Mouse (Mus musculus): ENCODE measurements around the gene Itgb6. TPM values are rescaled to one million over a fixed set of nuclear protein-coding genes. Genes with fewer than 3 reads are reported as not detected.

The Itgb6 gene
- polyA plus RNA-seq, 1 experiment from 2014 or later, result 0.06 TPM

GRCm38 (mm10) chr2:60690212-60690611 lies 32.2 kb downstream of the Itgb6 start:
- H3K36me3 ChIP-seq (replicated peaks; ENCODE audit: insufficient read depth, low read length), result no peaks in the 10 kb centered on the region
- H3K27ac ChIP-seq (ENCODE audit: low read depth), result no peak overlapping the region
- H3K9ac ChIP-seq (replicated peaks), result no peak overlapping the region
- DNase-seq (no peak), ATAC-seq (no peak)
- H3K4me2 ChIP-seq (ENCODE audit: low read depth, low read length), result no peak overlapping the region
- H3K4me1 ChIP-seq (ENCODE audit: insufficient read depth), result no peaks in the 10 kb centered on the region
- no peaks in the 10 kb centered on the region for H3K27me3 ChIP-seq (ENCODE audit: insufficient read depth, low read length)
- 60% methylated on average over 1 of the region's 1 CpGs for WGBS (ENCODE audit: insufficient replicate concordance)
- H3K4me3 ChIP-seq (ENCODE audit: low read depth, low read length), result no peak overlapping the region
- no peak for TF ChIP-seq CTCF (IDR thresholded peaks at IDR 0.05; ENCODE audit: low read depth)
- no peak for TF ChIP-seq EP300 (IDR thresholded peaks at IDR 0.05; ENCODE audit: low read depth)
- H3K9me3 ChIP-seq (ENCODE audit: low read length), result no peaks in the 10 kb centered on the region

DNA sequence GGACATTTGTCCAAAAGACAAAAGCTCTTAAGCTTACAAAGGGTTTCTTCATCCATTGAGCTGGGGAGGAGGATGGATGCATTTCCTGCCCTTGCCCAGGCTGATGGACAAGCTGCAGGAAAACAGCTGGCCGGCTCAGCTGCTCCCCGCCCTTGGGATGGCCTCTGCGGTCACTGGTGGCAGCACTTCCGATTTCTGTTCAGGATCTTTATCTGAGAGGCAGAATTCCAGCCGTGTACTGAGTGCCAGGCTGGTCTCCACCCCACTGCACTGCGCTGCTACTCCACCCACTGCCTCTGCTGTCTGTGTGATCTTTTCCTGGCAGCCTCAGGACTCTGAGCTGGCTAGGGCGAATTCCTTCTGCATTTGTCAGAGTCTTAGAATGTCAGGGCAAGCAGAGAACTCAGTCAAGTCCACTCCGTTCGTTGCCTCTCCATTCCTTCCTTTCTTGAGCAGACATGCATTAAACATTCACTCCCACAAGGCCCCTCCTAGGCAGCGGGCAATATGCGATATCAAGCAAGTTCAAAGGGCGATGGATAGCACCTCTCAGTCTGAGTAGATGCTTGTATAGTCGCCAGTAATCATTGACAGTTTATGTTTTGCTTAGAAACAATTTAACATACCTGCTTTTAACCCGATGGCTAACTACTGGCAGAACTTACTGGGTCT lies 33.4 kb downstream of the Itgb6 start:
- TF ChIP-seq EP300 (IDR thresholded peaks at IDR 0.05; ENCODE audit: low read depth), result no peak
- DNase-seq (no peak), ATAC-seq (no peak)
- H3K9ac ChIP-seq (replicated peaks), result no peak overlapping the region
- H3K27ac ChIP-seq (ENCODE audit: low read depth), result no peak overlapping the region
- no peaks in the 10 kb centered on the region for H3K9me3 ChIP-seq (ENCODE audit: low read length)
- H3K27me3 ChIP-seq (ENCODE audit: insufficient read depth, low read length), result no peaks in the 10 kb centered on the region
- no peaks in the 10 kb centered on the region for H3K36me3 ChIP-seq (replicated peaks; ENCODE audit: insufficient read depth, low read length)
- H3K4me2 ChIP-seq (ENCODE audit: low read depth, low read length), result no peak overlapping the region
- 38% methylated on average over 14 of the region's 14 CpGs for WGBS (ENCODE audit: insufficient replicate concordance)
- H3K4me3 ChIP-seq (ENCODE audit: low read depth, low read length), result no peak overlapping the region
- no peaks in the 10 kb centered on the region for H3K4me1 ChIP-seq (ENCODE audit: insufficient read depth)

DNA sequence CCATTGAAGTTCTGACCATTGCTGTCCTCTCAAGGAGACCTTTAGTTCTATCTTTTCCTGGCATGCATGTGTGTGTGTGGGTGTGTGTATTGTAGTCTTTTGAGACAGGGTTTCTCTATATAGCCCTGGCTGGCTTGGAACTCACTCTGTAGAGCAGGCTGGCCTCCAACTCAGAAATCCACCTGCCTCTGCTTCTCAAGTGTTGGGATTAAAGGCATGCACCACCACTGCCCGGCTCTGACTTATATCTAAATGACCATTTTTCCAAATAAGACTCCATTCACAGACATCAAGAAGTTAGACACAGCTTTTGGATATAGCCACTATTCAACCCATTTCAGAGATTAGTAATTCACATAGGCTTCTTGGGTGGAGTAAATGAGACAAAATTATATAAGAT lies 34.3 kb downstream of the Itgb6 start:
- DNase-seq (no peak), ATAC-seq (no peak)
- Histone ChIP-seq H3K4me3 (ENCODE audit: low read depth, low read length) (no peak overlapping the region), H3K9ac (replicated peaks) (no peak overlapping the region), H3K36me3 (replicated peaks; ENCODE audit: insufficient read depth, low read length) (no peaks in the 10 kb centered on the region), H3K27me3 (ENCODE audit: insufficient read depth, low read length) (no peaks in the 10 kb centered on the region), H3K9me3 (ENCODE audit: low read length) (no peaks in the 10 kb centered on the region), H3K4me1 (ENCODE audit: insufficient read depth) (no peaks in the 10 kb centered on the region), H3K4me2 (ENCODE audit: low read depth, low read length) (no peak overlapping the region), H3K27ac (ENCODE audit: low read depth) (no peak overlapping the region)
- TF ChIP-seq CTCF (IDR thresholded peaks at IDR 0.05; ENCODE audit: low read depth) (no peak), EP300 (IDR thresholded peaks at IDR 0.05; ENCODE audit: low read depth) (no peak)
- WGBS (ENCODE audit: insufficient replicate concordance), result 73% methylated on average over 1 of the region's 1 CpGs

- H3K4me3 ChIP-seq (ENCODE audit: low read depth, low read length), result no peak overlapping the region
- no peaks in the 10 kb centered on the region for H3K27me3 ChIP-seq (ENCODE audit: insufficient read depth, low read length)
- no peak overlapping the region for H3K9ac ChIP-seq (replicated peaks)
- no peaks in the 10 kb centered on the region for H3K9me3 ChIP-seq (ENCODE audit: low read length)
- no peak for TF ChIP-seq EP300 (IDR thresholded peaks at IDR 0.05; ENCODE audit: low read depth)
- TF ChIP-seq CTCF (IDR thresholded peaks at IDR 0.05; ENCODE audit: low read depth), result no peak
- no peak for ATAC-seq
- no peaks in the 10 kb centered on the region for H3K36me3 ChIP-seq (replicated peaks; ENCODE audit: insufficient read depth, low read length)
- no peaks in the 10 kb centered on the region for H3K4me1 ChIP-seq (ENCODE audit: insufficient read depth)
- no peak for DNase-seq
- no peak overlapping the region for H3K27ac ChIP-seq (ENCODE audit: low read depth)
- H3K4me2 ChIP-seq (ENCODE audit: low read depth, low read length), result no peak overlapping the region
Observed at GRCm38 (mm10) chr2:60685973-60686372, 36.5 kb downstream of the Itgb6 start.

- no peak for TF ChIP-seq CTCF (IDR thresholded peaks at IDR 0.05; ENCODE audit: low read depth)
- no peak for TF ChIP-seq EP300 (IDR thresholded peaks at IDR 0.05; ENCODE audit: low read depth)
- no peak for DNase-seq
- no peaks in the 10 kb centered on the region for H3K9me3 ChIP-seq (ENCODE audit: low read length)
- no peak for ATAC-seq
- H3K4me2 ChIP-seq (ENCODE audit: low read depth, low read length), result no peak overlapping the region
- WGBS (ENCODE audit: insufficient replicate concordance), result 57% methylated on average over 3 of the region's 3 CpGs
- H3K4me3 ChIP-seq (ENCODE audit: low read depth, low read length), result no peak overlapping the region
- no peaks in the 10 kb centered on the region for H3K36me3 ChIP-seq (replicated peaks; ENCODE audit: insufficient read depth, low read length)
- H3K4me1 ChIP-seq (ENCODE audit: insufficient read depth), result no peaks in the 10 kb centered on the region
- no peak overlapping the region for H3K27ac ChIP-seq (ENCODE audit: low read depth)
- H3K27me3 ChIP-seq (ENCODE audit: insufficient read depth, low read length), result no peaks in the 10 kb centered on the region
- H3K9ac ChIP-seq (replicated peaks), result no peak overlapping the region
Observed at GRCm38 (mm10) chr2:60684168-60684567, 38.3 kb downstream of the Itgb6 start.

DNA sequence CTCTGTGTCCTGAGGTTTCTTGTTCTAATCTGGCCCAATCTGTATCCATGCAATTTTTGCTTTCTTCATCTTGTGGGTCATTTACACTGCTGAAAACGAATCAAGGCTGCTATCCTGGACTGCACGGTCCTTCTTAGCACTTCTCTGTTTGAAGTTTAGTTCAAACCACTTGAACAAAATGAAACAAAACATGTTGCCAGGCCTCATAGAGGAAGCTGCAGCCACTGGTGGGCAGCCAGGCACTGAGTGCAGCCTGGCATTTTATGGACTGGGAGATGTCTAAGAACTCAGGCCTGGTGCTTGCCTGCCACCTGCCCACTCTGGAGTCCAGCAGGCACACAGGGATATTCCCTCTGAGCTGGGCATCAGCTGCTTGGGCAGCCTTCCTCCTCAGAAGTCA lies 39.9 kb downstream of the Itgb6 start:
- no peak overlapping the region for H3K4me3 ChIP-seq (ENCODE audit: low read depth, low read length)
- 69% methylated on average over 2 of the region's 2 CpGs for WGBS (ENCODE audit: insufficient replicate concordance)

DNA sequence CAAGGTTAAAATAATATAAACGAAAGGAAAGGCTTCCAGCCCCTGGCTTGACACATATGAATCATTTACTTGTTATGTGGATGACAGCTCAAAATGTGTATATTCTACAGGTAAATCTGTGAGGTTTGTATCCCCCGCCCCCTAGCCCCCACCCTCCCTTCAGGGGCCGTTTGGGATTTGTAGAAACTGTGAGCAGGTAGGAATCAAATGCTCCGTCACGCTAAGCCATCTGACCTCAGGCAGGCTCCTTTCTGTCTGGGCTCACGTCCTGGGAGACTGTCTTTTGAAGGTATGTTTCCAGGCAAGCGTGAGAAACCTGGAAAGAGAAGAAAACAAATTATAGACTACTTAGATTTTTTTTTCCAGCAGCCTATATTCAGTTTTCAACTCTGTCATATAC lies 48.0 kb downstream of the Itgb6 start:
- Histone ChIP-seq H3K36me3 (replicated peaks; ENCODE audit: insufficient read depth, low read length) (no peaks in the 10 kb centered on the region), H3K4me1 (ENCODE audit: insufficient read depth) (no peaks in the 10 kb centered on the region), H3K9ac (replicated peaks) (no peak overlapping the region), H3K4me3 (ENCODE audit: low read depth, low read length) (no peak overlapping the region), H3K27me3 (ENCODE audit: insufficient read depth, low read length) (no peaks in the 10 kb centered on the region), H3K9me3 (ENCODE audit: low read length) (no peaks in the 10 kb centered on the region), H3K27ac (ENCODE audit: low read depth) (no peak overlapping the region), H3K4me2 (ENCODE audit: low read depth, low read length) (no peak overlapping the region)
- WGBS (ENCODE audit: insufficient replicate concordance), result 79% methylated on average over 7 of the region's 7 CpGs
- TF ChIP-seq CTCF (IDR thresholded peaks at IDR 0.05; ENCODE audit: low read depth), result no peak
- TF ChIP-seq EP300 (IDR thresholded peaks at IDR 0.05; ENCODE audit: low read depth), result no peak
- ATAC-seq, result no peak
- no peak for DNase-seq

More for the DNA sequence above, 39.9 kb downstream of the Itgb6 start:
- H3K4me1 ChIP-seq (ENCODE audit: insufficient read depth), result no peaks in the 10 kb centered on the region
- no peak for TF ChIP-seq CTCF (IDR thresholded peaks at IDR 0.05; ENCODE audit: low read depth)
- no peak for TF ChIP-seq EP300 (IDR thresholded peaks at IDR 0.05; ENCODE audit: low read depth)
- no peak for ATAC-seq
- no peak for DNase-seq
- no peak overlapping the region for H3K27ac ChIP-seq (ENCODE audit: low read depth)
- no peak overlapping the region for H3K9ac ChIP-seq (replicated peaks)
- no peaks in the 10 kb centered on the region for H3K27me3 ChIP-seq (ENCODE audit: insufficient read depth, low read length)
- H3K36me3 ChIP-seq (replicated peaks; ENCODE audit: insufficient read depth, low read length), result no peaks in the 10 kb centered on the region
- no peaks in the 10 kb centered on the region for H3K9me3 ChIP-seq (ENCODE audit: low read length)
- no peak overlapping the region for H3K4me2 ChIP-seq (ENCODE audit: low read depth, low read length)

Data from liver, postnatal 0 days (tissue).